Mouse (Mus musculus) small intestine, adult 2 months (tissue): ENCODE data around the gene Camk2b. TPM values are rescaled to one million over a fixed set of nuclear protein-coding genes. Genes with fewer than 3 reads are reported as not detected.

Source experiments
- H3K27ac ChIP-seq: fragments of 200-500 bp; 2 replicates; pipeline ENCODE4 v1.5.1; 2012; ENCODE audit warnings: low read depth, low read length, control low read depth, inconsistent platforms; ENCODE audit not compliant: insufficient read depth
- H3K27me3 ChIP-seq: fragments of 200-500 bp; 2 replicates; pipeline ENCODE4 v1.6.1; 2012; ENCODE audit warnings: mild to moderate bottlenecking, moderate library complexity, low read length, inconsistent platforms; ENCODE audit not compliant: control insufficient read depth, insufficient read depth
- H3K36me3 ChIP-seq: fragments of 200-500 bp; 2 replicates; pipeline ENCODE4 v1.6.1; 2012; ENCODE audit warnings: mild to moderate bottlenecking, low read length, control low read depth, inconsistent platforms; ENCODE audit not compliant: control insufficient read depth, insufficient read depth
- H3K4me1 ChIP-seq: fragments of 200-500 bp; 2 replicates; pipeline ENCODE4 v1.6.1; 2012; ENCODE audit warnings: low read length, inconsistent platforms, mixed read lengths; ENCODE audit not compliant: control insufficient read depth, insufficient read depth, insufficient read length
- H3K4me3 ChIP-seq: fragments of 200-500 bp; 2 replicates; pipeline ENCODE4 v1.5.1; 2012; ENCODE audit warnings: low read depth, mild to moderate bottlenecking, control low read depth, inconsistent platforms, low read length, moderate library complexity
- CTCF ChIP-seq: fragments of 200-500 bp; IDR thresholded peaks from 2 replicates; pipeline ENCODE4 v1.5.1; 2012; ENCODE audit warnings: low read depth, mild to moderate bottlenecking, control low read depth, inconsistent platforms, low read length, moderate library complexity, mixed read lengths; ENCODE audit not compliant: insufficient replicate concordance, insufficient read length; ENCODE audit errors: extremely low read depth
- POLR2A ChIP-seq: fragments of 200-500 bp; IDR thresholded peaks from 2 replicates; pipeline ENCODE4 v1.6.1; 2012; ENCODE audit warnings: low read depth, mild to moderate bottlenecking, control low read depth, inconsistent platforms, low read length, moderate library complexity
- WGBS: fragments of 180-500 bp; shearing (Covaris S2); methylation state at CpG from one replicate; pipeline ENCODE4 v1.1.7; 2018; 5-methylcytosine and 5-hydroxymethylcytosine counted together
- polyA plus RNA-seq: library from polyadenylated mRNA; depleted of rRNA; stranded (reverse); fragments of >200 nt; gene quantifications from 2 replicates; pipeline ENCODE4 v1.2.3, GENCODE M21; 2012; rRNA removed

Gene Camk2b
- polyA plus RNA-seq, 1 experiment = 8.1 TPM

DNA sequence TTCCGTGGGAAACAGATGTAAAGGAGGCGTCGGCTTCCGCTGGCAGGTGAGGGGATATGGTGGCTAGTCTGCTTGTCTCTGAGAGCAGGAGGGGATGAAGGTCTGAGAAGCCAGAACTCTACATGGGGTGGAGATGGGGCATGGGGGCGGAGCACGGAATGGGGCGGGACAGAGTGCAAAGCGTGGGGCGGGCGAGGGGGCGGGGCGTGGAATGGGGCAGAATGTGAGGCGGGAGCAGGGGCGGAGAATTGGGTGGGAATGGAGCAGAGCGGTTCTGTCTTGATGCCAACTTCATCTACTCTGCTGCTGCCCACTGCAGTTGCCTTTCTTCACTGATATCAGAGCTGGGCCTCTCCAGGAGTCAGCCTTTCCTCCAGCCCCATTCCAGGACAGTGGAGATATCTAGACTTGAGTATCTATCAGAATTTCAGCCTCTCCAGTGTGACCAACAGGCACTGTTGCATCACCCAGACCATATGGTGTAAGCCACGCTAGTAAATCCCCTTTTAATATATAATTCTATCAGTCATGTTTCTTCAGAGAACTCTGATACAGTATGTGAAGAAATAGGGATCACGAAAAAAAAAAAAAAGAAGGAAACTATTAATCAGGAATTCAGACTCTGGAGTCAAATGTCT is 145.7 kb downstream of the Camk2b start:
- Histone ChIP-seq H3K36me3 (no peaks in the 10 kb centered on the region), H3K27me3 (no peaks in the 10 kb centered on the region), H3K4me3 (no peak overlapping the region), H3K4me1 (0 out of 2 replicates have a peak, but pooled peaks cover 2% of the 10 kb centered on the region), H3K27ac (no peak overlapping the region)
- TF ChIP-seq CTCF = no peak
- no peak for TF ChIP-seq POLR2A
- WGBS = 22% methylated on average over 17 of the region's 17 CpGs

Other genes starting within 250 kb of the Camk2b start
- 23.2 and 37.7 TPM in 2 replicates for gene Polm, start 228.3 kb downstream of the Camk2b start, polyA plus RNA-seq
- gene Aebp1, start 204.4 kb downstream of the Camk2b start, polyA plus RNA-seq = 12.4 and 14.2 TPM in 2 replicates
- 132 and 133 TPM in 2 replicates for gene Pold2, start 188.1 kb downstream of the Camk2b start, polyA plus RNA-seq
- 4.3 and 9.7 TPM in 2 replicates for gene Myl7, start 167.6 kb downstream of the Camk2b start, polyA plus RNA-seq
- 0.33 and 1.2 TPM in 2 replicates for gene Gck, start 116.3 kb downstream of the Camk2b start, polyA plus RNA-seq
- 56.2 and 84.5 TPM in 2 replicates for gene Ykt6, start 110.7 kb downstream of the Camk2b start, polyA plus RNA-seq
- gene A730071L15Rik, start 133.7 kb upstream of the Camk2b start, polyA plus RNA-seq = not detected in 2 replicates
- gene Nudcd3, start 134.1 kb upstream of the Camk2b start, polyA plus RNA-seq = 13.1 and 26.2 TPM in 2 replicates
- gene Npc1l1, start 163.8 kb upstream of the Camk2b start, polyA plus RNA-seq = 161 and 819 TPM in 2 replicates
- gene Ddx56, start 201.4 kb upstream of the Camk2b start, polyA plus RNA-seq = 11.1 and 12.4 TPM in 2 replicates
- gene Tmed4, start 208.5 kb upstream of the Camk2b start, polyA plus RNA-seq = 103 and 182 TPM in 2 replicates
- gene Ogdh, start 225.3 kb upstream of the Camk2b start, polyA plus RNA-seq = 164 and 346 TPM in 2 replicates